Mouse (Mus musculus): ENCODE measurements at regions not wholly inside any gene's neighbourhood (a gene's known extent, or its start where the extent isn't known, plus 50 kb on each side); places are given as distances from the start of the nearest gene placed in this dataset.

DNA sequence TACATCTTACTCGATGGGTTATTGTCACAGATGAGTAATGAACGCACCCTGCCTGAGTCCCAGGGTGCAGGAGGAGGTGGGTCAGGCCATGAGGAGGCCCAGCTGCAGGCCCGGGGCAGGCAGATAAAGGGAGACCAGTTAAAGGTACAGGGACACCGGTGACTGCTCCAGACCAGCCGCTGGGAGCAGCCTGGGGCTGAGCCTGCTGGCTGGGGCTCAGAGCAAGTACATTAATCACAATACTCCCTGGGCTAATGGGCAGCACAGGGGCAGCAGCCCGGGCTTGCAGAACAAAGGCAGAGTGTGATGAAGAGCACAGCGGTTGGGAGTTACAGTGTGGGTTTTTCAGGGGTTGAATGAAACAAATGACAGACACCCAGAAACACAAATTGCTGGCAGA is 154.4 kb upstream of the Rnf219 start:
- no peaks in the 10 kb centered on the region for H3K9me3 ChIP-seq (ENCODE audit: control insufficient read depth, low read length)
- 0 out of 2 replicates have a peak overlapping the region, but pooled peaks have one; percentile 15 for H3K4me2 ChIP-seq (replicated peaks; ENCODE audit: low read depth, low read length)
- no peaks in the 10 kb centered on the region for H3K36me3 ChIP-seq (ENCODE audit: control insufficient read depth, insufficient read depth, low read length)
- peak; percentile 64 for DNase-seq (ENCODE audit: low spot score)
- ATAC-seq (ENCODE audit: low FRiP score) = peak; percentile 96
- H3K27ac ChIP-seq (ENCODE audit: low read depth, low read length) = peak overlapping the region; percentile 75
- no peaks in the 10 kb centered on the region for H3K27me3 ChIP-seq (ENCODE audit: control insufficient read depth, insufficient read depth, low read length)
- H3K4me1 ChIP-seq (replicated peaks; ENCODE audit: control insufficient read depth, insufficient read depth, low read length) = peaks cover 3% of the 10 kb centered on the region; the same call in 1 of the 2 replicates
- 0 out of 2 replicates have a peak overlapping the region, but pooled peaks have one; percentile 36 for H3K9ac ChIP-seq (ENCODE audit: low read depth, low read length)
- 5% methylated on average over 7 of the region's 7 CpGs for WGBS
- no peak overlapping the region for H3K4me3 ChIP-seq (ENCODE audit: low read depth, low read length)

DNA sequence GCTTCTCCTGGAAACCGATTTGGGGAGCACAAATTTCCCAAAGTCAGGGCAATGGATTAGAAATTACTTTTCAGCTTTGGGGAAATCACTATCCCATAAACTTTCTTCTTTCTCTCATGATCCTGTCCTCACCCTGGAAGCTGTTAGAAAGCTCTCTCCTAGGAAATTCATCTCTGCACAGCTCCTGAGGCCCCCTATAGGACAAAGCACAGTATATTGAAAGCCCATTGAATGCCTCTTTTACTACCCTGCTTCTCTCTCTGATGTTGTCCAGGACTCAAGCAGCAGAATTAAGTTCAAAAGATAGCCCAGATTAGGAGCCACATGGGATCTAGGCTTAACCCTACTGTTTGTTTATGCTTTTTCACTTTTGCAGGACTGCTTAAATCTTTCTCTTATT is 139.3 kb upstream of the Rnf219 start:
- no peak overlapping the region for H3K9ac ChIP-seq (ENCODE audit: low read depth, low read length)
- DNase-seq (ENCODE audit: low spot score) (no peak), ATAC-seq (ENCODE audit: low FRiP score) (no peak)
- no peaks in the 10 kb centered on the region for H3K27me3 ChIP-seq (ENCODE audit: control insufficient read depth, insufficient read depth, low read length)
- no peak overlapping the region for H3K27ac ChIP-seq (ENCODE audit: low read depth, low read length)
- H3K4me3 ChIP-seq (ENCODE audit: low read depth, low read length) = no peak overlapping the region
- H3K4me2 ChIP-seq (replicated peaks; ENCODE audit: low read depth, low read length) = no peak overlapping the region
- 68% methylated on average over 1 of the region's 1 CpGs for WGBS
- H3K36me3 ChIP-seq (ENCODE audit: control insufficient read depth, insufficient read depth, low read length) = no peaks in the 10 kb centered on the region
- H3K9me3 ChIP-seq (ENCODE audit: control insufficient read depth, low read length) = no peaks in the 10 kb centered on the region
- no peaks in the 10 kb centered on the region for H3K4me1 ChIP-seq (replicated peaks; ENCODE audit: control insufficient read depth, insufficient read depth, low read length)

DNA sequence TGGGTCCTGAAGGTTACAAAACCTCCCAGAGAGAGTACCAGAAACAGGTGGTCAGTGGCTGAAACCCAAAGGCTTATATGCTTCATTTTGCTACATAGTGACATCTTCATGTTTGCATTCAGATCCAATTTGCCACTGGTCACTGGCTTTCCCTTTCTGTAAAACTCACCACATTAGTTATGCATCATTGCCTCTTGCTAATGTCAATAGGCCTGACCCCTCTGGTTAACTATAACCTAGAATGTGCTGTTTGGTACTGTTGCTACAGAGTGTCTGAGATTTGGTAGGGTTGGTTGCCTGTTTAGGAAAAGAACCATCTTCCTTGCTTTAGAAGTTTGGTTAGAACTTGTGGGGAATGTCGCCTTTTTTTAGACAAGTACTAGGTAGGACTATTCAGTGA is 136.3 kb upstream of the Rnf219 start:
- Histone ChIP-seq H3K4me2 (replicated peaks; ENCODE audit: low read depth, low read length) (no peak overlapping the region), H3K9me3 (ENCODE audit: control insufficient read depth, low read length) (no peaks in the 10 kb centered on the region), H3K4me3 (ENCODE audit: low read depth, low read length) (no peak overlapping the region), H3K36me3 (ENCODE audit: control insufficient read depth, insufficient read depth, low read length) (no peaks in the 10 kb centered on the region), H3K27ac (ENCODE audit: low read depth, low read length) (no peak overlapping the region), H3K4me1 (replicated peaks; ENCODE audit: control insufficient read depth, insufficient read depth, low read length) (no peaks in the 10 kb centered on the region), H3K27me3 (ENCODE audit: control insufficient read depth, insufficient read depth, low read length) (no peaks in the 10 kb centered on the region), H3K9ac (ENCODE audit: low read depth, low read length) (no peak overlapping the region)
- ATAC-seq (ENCODE audit: low FRiP score) (no peak), DNase-seq (ENCODE audit: low spot score) (no peak)
- WGBS = 81% methylated on average over 1 of the region's 1 CpGs

DNA sequence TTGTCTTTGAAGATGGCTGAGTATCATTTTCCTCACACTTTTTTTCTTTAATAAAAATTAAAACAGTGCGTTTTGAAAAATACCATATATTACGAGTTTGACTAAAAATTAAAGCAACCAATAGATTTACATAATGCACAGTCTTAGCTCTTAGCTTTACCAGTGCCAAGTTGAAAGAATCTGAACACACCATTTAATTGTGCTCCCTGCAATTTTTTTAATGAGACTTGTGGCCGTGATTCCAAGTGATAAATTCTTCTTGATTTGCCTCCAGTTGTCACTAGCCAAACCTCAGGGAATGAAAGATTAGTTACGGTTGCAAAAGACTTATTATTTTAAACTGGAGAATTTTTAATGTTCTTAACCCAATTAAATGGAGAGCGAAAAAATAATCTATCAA is 127.5 kb upstream of the Rnf219 start:
- no peak overlapping the region for H3K27ac ChIP-seq (ENCODE audit: low read depth, low read length)
- H3K36me3 ChIP-seq (ENCODE audit: control insufficient read depth, insufficient read depth, low read length) = no peaks in the 10 kb centered on the region
- no peak overlapping the region for H3K4me3 ChIP-seq (ENCODE audit: low read depth, low read length)
- H3K4me2 ChIP-seq (replicated peaks; ENCODE audit: low read depth, low read length) = no peak overlapping the region
- DNase-seq (ENCODE audit: low spot score) (no peak), ATAC-seq (ENCODE audit: low FRiP score) (no peak)
- H3K27me3 ChIP-seq (ENCODE audit: control insufficient read depth, insufficient read depth, low read length) = no peaks in the 10 kb centered on the region
- H3K4me1 ChIP-seq (replicated peaks; ENCODE audit: control insufficient read depth, insufficient read depth, low read length) = no peaks in the 10 kb centered on the region
- no peak overlapping the region for H3K9ac ChIP-seq (ENCODE audit: low read depth, low read length)
- WGBS = 79% methylated on average over 5 of the region's 5 CpGs
- no peaks in the 10 kb centered on the region for H3K9me3 ChIP-seq (ENCODE audit: control insufficient read depth, low read length)

DNA sequence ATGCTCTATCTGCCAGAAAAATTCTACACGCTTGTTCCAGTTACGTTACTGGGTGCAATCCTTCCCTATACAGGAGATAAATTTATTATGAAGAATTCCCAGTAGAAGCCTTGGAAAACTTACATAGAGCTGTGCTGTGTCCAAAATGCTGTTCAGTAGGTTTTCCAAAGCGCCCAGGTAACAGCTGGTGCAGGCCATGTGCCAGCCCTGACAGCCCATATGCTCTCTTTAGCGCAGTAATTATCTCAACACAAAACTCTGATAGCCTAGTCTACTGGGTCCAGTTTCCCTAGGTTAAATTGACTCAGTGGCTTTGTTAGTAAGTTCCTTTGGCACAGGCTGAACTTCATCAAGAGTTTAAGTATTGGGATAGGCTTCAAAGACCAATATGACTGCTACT is 122.2 kb upstream of the Rnf219 start:
- Histone ChIP-seq H3K9ac (ENCODE audit: low read depth, low read length) (no peak overlapping the region), H3K36me3 (ENCODE audit: control insufficient read depth, insufficient read depth, low read length) (no peaks in the 10 kb centered on the region), H3K4me2 (replicated peaks; ENCODE audit: low read depth, low read length) (no peak overlapping the region), H3K4me1 (replicated peaks; ENCODE audit: control insufficient read depth, insufficient read depth, low read length) (no peaks in the 10 kb centered on the region), H3K4me3 (ENCODE audit: low read depth, low read length) (no peak overlapping the region), H3K9me3 (ENCODE audit: control insufficient read depth, low read length) (no peaks in the 10 kb centered on the region), H3K27me3 (ENCODE audit: control insufficient read depth, insufficient read depth, low read length) (no peaks in the 10 kb centered on the region), H3K27ac (ENCODE audit: low read depth, low read length) (no peak overlapping the region)
- WGBS = 92% methylated on average over 4 of the region's 4 CpGs
- DNase-seq (ENCODE audit: low spot score) (no peak), ATAC-seq (ENCODE audit: low FRiP score) (no peak)

DNA sequence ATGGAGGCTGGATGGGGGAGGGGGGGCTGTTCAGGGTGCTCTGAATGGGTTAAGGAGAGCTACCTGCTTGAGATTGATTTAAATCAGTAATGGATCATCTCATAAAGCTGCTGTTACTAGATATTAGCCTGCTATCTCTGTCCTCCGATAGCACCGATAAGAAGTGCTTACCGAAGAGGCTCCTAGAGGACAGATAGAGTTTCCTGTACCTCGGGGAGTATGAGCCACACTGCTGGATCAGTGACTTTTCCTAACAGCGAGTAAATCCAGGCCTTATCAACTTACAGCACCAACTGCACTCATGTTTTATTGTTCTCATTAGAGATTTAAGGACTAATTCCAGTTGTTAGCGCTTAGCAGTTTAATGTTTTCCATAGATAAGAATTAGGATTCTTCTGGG is 120.3 kb upstream of the Rnf219 start:
- DNase-seq (ENCODE audit: low spot score) (no peak), ATAC-seq (ENCODE audit: low FRiP score) (no peak)
- Histone ChIP-seq H3K4me3 (ENCODE audit: low read depth, low read length) (no peak overlapping the region), H3K4me1 (replicated peaks; ENCODE audit: control insufficient read depth, insufficient read depth, low read length) (no peaks in the 10 kb centered on the region), H3K4me2 (replicated peaks; ENCODE audit: low read depth, low read length) (no peak overlapping the region), H3K9me3 (ENCODE audit: control insufficient read depth, low read length) (no peaks in the 10 kb centered on the region), H3K27me3 (ENCODE audit: control insufficient read depth, insufficient read depth, low read length) (no peaks in the 10 kb centered on the region), H3K36me3 (ENCODE audit: control insufficient read depth, insufficient read depth, low read length) (no peaks in the 10 kb centered on the region), H3K27ac (ENCODE audit: low read depth, low read length) (no peak overlapping the region), H3K9ac (ENCODE audit: low read depth, low read length) (no peak overlapping the region)
- WGBS = 71% methylated on average over 6 of the region's 6 CpGs

DNA sequence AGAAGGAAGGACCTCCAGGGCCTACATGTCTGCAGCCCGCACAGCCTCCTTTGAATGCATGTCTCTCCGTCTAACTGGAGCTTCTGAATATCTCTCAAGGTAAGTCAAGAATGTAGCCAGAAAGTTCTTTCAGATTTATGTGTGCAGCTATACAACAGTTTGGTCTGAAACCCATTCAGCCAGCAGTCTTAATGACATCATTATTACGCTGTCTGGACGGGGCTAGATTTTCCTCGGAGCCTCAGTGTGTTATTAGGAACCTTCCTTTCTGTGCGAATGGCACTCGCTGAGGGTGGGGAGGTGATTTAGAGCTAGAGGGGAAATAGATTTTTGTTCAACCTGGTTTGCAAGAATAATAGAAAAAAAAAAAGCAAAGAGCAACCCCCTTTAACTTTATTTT is 116.9 kb upstream of the Rnf219 start:
- Histone ChIP-seq H3K4me1 (replicated peaks; ENCODE audit: control insufficient read depth, insufficient read depth, low read length) (no peaks in the 10 kb centered on the region), H3K4me2 (replicated peaks; ENCODE audit: low read depth, low read length) (no peak overlapping the region), H3K36me3 (ENCODE audit: control insufficient read depth, insufficient read depth, low read length) (no peaks in the 10 kb centered on the region), H3K4me3 (ENCODE audit: low read depth, low read length) (no peak overlapping the region), H3K27ac (ENCODE audit: low read depth, low read length) (no peak overlapping the region), H3K27me3 (ENCODE audit: control insufficient read depth, insufficient read depth, low read length) (no peaks in the 10 kb centered on the region), H3K9me3 (ENCODE audit: control insufficient read depth, low read length) (no peaks in the 10 kb centered on the region), H3K9ac (ENCODE audit: low read depth, low read length) (no peak overlapping the region)
- ATAC-seq (ENCODE audit: low FRiP score) = no peak
- DNase-seq (ENCODE audit: low spot score) = no peak
- 74% methylated on average over 7 of the region's 7 CpGs for WGBS

DNA sequence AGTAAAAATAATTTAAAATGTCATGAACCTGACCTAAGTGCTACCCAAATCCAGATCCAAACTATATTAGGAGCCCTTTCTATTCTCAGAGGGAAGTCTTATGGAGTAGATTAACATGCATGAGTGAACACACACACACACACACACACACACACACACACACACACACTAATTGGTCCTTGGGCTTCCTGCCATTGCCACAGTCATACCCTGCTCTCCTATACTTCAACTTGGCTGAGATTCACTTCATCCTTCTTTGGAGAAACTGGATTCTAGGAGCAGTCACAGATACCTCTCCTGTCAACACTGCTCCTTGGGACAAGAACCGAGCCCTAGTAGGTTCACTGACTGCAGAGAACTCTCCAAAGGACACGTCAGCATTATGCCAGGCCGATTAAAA is 89.0 kb upstream of the Rnf219 start:
- 77% methylated on average over 3 of the region's 3 CpGs for WGBS
- no peak overlapping the region for H3K4me2 ChIP-seq (replicated peaks; ENCODE audit: low read depth, low read length)
- H3K4me1 ChIP-seq (replicated peaks; ENCODE audit: control insufficient read depth, insufficient read depth, low read length) = no peaks in the 10 kb centered on the region
- no peaks in the 10 kb centered on the region for H3K27me3 ChIP-seq (ENCODE audit: control insufficient read depth, insufficient read depth, low read length)
- H3K9ac ChIP-seq (ENCODE audit: low read depth, low read length) = no peak overlapping the region
- ATAC-seq (ENCODE audit: low FRiP score) (no peak), DNase-seq (ENCODE audit: low spot score) (no peak)
- no peaks in the 10 kb centered on the region for H3K9me3 ChIP-seq (ENCODE audit: control insufficient read depth, low read length)
- H3K4me3 ChIP-seq (ENCODE audit: low read depth, low read length) = no peak overlapping the region
- H3K27ac ChIP-seq (ENCODE audit: low read depth, low read length) = no peak overlapping the region
- no peaks in the 10 kb centered on the region for H3K36me3 ChIP-seq (ENCODE audit: control insufficient read depth, insufficient read depth, low read length)

DNA sequence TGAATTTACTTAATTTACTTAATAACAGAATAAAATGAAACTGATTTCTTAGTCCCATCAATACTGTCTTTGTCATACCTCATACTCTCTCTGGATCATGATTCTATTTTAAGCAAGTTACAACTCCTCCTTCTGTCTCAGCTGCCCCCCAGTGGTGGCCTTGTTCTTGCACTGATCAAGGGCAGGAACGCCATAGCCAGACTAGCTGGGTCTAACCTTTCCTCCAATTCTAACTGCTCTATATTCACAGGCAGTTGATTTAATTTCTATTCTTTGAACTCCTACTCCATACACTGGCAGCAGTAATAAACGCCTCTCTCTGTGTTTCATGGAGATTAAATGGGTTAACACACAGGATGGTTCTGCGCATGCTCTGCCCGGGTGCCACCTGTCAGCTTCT is 87.9 kb upstream of the Rnf219 start:
- WGBS = 83% methylated on average over 4 of the region's 4 CpGs
- peak; percentile 8 for DNase-seq (ENCODE audit: low spot score)

More for the DNA sequence above, 87.9 kb upstream of the Rnf219 start:
- Histone ChIP-seq H3K4me3 (ENCODE audit: low read depth, low read length) (no peak overlapping the region), H3K4me2 (replicated peaks; ENCODE audit: low read depth, low read length) (no peak overlapping the region), H3K4me1 (replicated peaks; ENCODE audit: control insufficient read depth, insufficient read depth, low read length) (no peaks in the 10 kb centered on the region), H3K27ac (ENCODE audit: low read depth, low read length) (no peak overlapping the region), H3K36me3 (ENCODE audit: control insufficient read depth, insufficient read depth, low read length) (no peaks in the 10 kb centered on the region), H3K27me3 (ENCODE audit: control insufficient read depth, insufficient read depth, low read length) (no peaks in the 10 kb centered on the region), H3K9ac (ENCODE audit: low read depth, low read length) (no peak overlapping the region), H3K9me3 (ENCODE audit: control insufficient read depth, low read length) (no peaks in the 10 kb centered on the region)
- no peak for ATAC-seq (ENCODE audit: low FRiP score)
